Mouse (Mus musculus) gastrocnemius, adult 18-20 months (tissue): ENCODE measurements around the gene Mei4. TPM values are rescaled to one million over a fixed set of nuclear protein-coding genes. Genes with fewer than 3 reads are reported as not detected.

Experiments used
- DNase-seq: peaks from one replicate; pipeline ENCODE4 v3.0.0; 2021; ENCODE audit warnings: low spot score
- total RNA-seq, 2 experiments: library from RNA; stranded (reverse); gene quantifications; 2 replicates each; pipeline ENCODE4 v1.2.3; 2021

The Mei4 gene
- total RNA-seq, 2 experiments from 2014 or later = not detected

- DNase-seq = no peak
Observed at GRCm38 (mm10) chr9:82136119-82136518, 272.6 kb downstream of the Mei4 start.

- DNase-seq = no peak
Observed at GRCm38 (mm10) chr9:82160143-82160542, 296.7 kb downstream of the Mei4 start.

GRCm38 (mm10) chr9:82162415-82162814 lies 298.9 kb downstream of the Mei4 start:
- DNase-seq = no peak

- DNase-seq = no peak
Observed at GRCm38 (mm10) chr9:82217976-82218375, 354.5 kb downstream of the Mei4 start.

- no peak for DNase-seq
Observed at GRCm38 (mm10) chr9:82247695-82248445, 384.4 kb downstream of the Mei4 start.

Other genes with a start within 250 kb of the Mei4 start
- gene Htr1b, start 229.8 kb upstream of the Mei4 start, total RNA-seq = under 1 TPM; 0.16 to 0.21 TPM